In the genomic region with DNA sequence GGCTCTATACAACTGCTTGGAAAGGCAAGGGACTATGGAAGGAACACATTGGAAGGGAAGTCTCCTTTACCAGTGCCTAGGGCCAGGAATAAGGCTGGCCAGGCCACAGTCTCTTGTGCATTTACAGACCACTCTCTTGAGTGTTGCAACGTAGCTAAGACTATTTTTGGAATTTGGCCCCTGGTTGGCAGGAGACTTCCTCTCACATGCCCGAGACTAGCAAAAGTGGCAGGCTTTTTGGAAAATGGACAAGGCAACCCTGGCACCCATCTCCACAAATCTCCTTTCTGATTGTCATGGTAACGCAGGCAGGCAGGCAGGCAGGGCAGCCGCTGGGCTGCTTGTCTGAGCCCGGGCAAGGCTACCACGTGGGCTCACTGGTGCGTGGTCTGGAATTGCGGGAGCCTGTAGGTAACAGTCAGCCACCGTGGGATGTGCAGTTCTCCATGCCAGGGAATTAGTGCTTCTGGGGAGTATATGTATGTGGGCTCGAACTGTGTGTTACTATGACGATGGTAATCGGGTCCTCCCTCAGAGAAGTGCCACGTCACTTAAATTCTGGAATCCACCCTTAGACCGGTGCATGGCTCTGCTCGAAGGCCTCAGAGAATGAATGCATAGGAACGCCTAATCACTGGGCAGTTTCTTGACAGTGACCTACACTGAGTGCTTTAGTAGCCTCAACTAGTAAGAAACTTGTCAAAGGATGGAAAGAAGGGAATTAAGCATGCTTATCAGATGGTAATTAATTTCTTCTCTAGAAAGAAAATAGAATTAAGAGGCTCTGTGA, we compare ENCODE assay signal across 9 mouse cellular contexts. TPM values are rescaled to one million over a fixed set of nuclear protein-coding genes. Genes with fewer than 3 reads are reported as not detected.
DNase-seq lines count a peak whose midpoint lies in the region; ATAC-seq lines count a peak whose summit lies in the region.
"Had no signal": no experiment of that assay in that cellular context is flagged by ENCODE, and none has a peak within 500 bp of the region (broad histone marks: within the 10 kb centered on the region; RNA-seq: fewer than 3 reads in every experiment).

No protein-coding gene starts in this region.

- no peaks in the 10 kb centered on the region for H3K4me1 ChIP-seq in hindbrain, embryonic 11.5 days (replicated peaks; ENCODE audit: control insufficient read depth, insufficient read depth, low read length)
- H3K4me1 ChIP-seq in hindbrain, embryonic 10.5 days (replicated peaks) = peaks cover 7% of the 10 kb centered on the region
- H3K4me1 ChIP-seq in forebrain, embryonic 13.5 days = peaks cover 34% of the 10 kb centered on the region
- peaks cover 7% of the 10 kb centered on the region for H3K4me1 ChIP-seq in neural tube, embryonic 15.5 days
- no peaks in the 10 kb centered on the region for H3K4me1 ChIP-seq in heart, embryonic 11.5 days (ENCODE audit: control insufficient read depth, insufficient read depth, low read length)
- H3K4me1 ChIP-seq in liver, embryonic 11.5 days (replicated peaks; ENCODE audit: control insufficient read depth, insufficient read depth, low read length) = no peaks in the 10 kb centered on the region

- peak; percentile 85; the same call in 1 of the 2 replicates for ATAC-seq in hindbrain, embryonic 11.5 days (ENCODE audit: low FRiP score)
- ATAC-seq in forebrain, embryonic 13.5 days = peak; percentile 86
- peak; percentile 89 for ATAC-seq in neural tube, embryonic 15.5 days (ENCODE audit: low FRiP score)
- ATAC-seq in heart, embryonic 11.5 days (replicated peaks; ENCODE audit: insufficient number of reproducible peaks, low FRiP score, low TSS enrichment) = no peak
- no peak for ATAC-seq in liver, embryonic 11.5 days (replicated peaks; ENCODE audit: low FRiP score)
- ATAC-seq in monocyte, adult 5-6 weeks (replicated peaks; ENCODE audit: insufficient number of reproducible peaks, low FRiP score, low TSS enrichment, poor library complexity, severe bottlenecking) = no peak

- WGBS in hindbrain, embryonic 11.5 days = 60% methylated on average over 16 of the region's 16 CpGs
- 60% methylated on average over 16 of the region's 16 CpGs for WGBS in hindbrain, embryonic 10.5 days
- WGBS in forebrain, embryonic 13.5 days = 28% methylated on average over 16 of the region's 16 CpGs
- WGBS in neural tube, embryonic 15.5 days = 31% methylated on average over 16 of the region's 16 CpGs
- 70% methylated on average over 16 of the region's 16 CpGs for WGBS in heart, embryonic 11.5 days (ENCODE audit: insufficient replicate concordance)
- WGBS in liver, embryonic 11.5 days = 76% methylated on average over 16 of the region's 16 CpGs

- H3K4me2 ChIP-seq in hindbrain, embryonic 11.5 days (replicated peaks; ENCODE audit: low read depth, low read length) = no peak overlapping the region
- peak overlapping the region; percentile 32 for H3K4me2 ChIP-seq in forebrain, embryonic 13.5 days
- H3K4me2 ChIP-seq in neural tube, embryonic 15.5 days = peak overlapping the region; percentile 34
- no peak overlapping the region for H3K4me2 ChIP-seq in heart, embryonic 11.5 days
- no peak overlapping the region for H3K4me2 ChIP-seq in liver, embryonic 11.5 days

- H3K9me3 ChIP-seq in hindbrain, embryonic 11.5 days (ENCODE audit: control insufficient read depth, low read length) = no peaks in the 10 kb centered on the region
- H3K9me3 ChIP-seq in hindbrain, embryonic 10.5 days = no peaks in the 10 kb centered on the region
- no peaks in the 10 kb centered on the region for H3K9me3 ChIP-seq in forebrain, embryonic 13.5 days (replicated peaks)
- H3K9me3 ChIP-seq in neural tube, embryonic 15.5 days (replicated peaks) = no peaks in the 10 kb centered on the region
- no peaks in the 10 kb centered on the region for H3K9me3 ChIP-seq in heart, embryonic 11.5 days (replicated peaks; ENCODE audit: control insufficient read depth, low read length)
- no peaks in the 10 kb centered on the region for H3K9me3 ChIP-seq in liver, embryonic 11.5 days (ENCODE audit: control insufficient read depth, low read length)

- H3K27me3 ChIP-seq in hindbrain, embryonic 11.5 days (ENCODE audit: control insufficient read depth, insufficient read depth, low read length) = no peaks in the 10 kb centered on the region
- H3K27me3 ChIP-seq in hindbrain, embryonic 10.5 days (ENCODE audit: insufficient read depth, poor library complexity, severe bottlenecking) = no peaks in the 10 kb centered on the region
- no peaks in the 10 kb centered on the region for H3K27me3 ChIP-seq in forebrain, embryonic 13.5 days
- no peaks in the 10 kb centered on the region for H3K27me3 ChIP-seq in neural tube, embryonic 15.5 days (replicated peaks)
- no peaks in the 10 kb centered on the region for H3K27me3 ChIP-seq in heart, embryonic 11.5 days (ENCODE audit: control insufficient read depth, insufficient read depth, low read length)
- no peaks in the 10 kb centered on the region for H3K27me3 ChIP-seq in liver, embryonic 11.5 days (replicated peaks; ENCODE audit: control insufficient read depth, insufficient read depth, low read length)

- peak; percentile 13 for DNase-seq in hindbrain, embryonic 11.5 days (ENCODE audit: low spot score)
- DNase-seq in hindbrain, embryonic 10.5 days (ENCODE audit: low spot score) = no peak
- peak; percentile 68 to 79 for DNase-seq in layer of hippocampus, postnatal 10 days (ENCODE audit: low spot score in 2 of 2)
- no peak for DNase-seq in liver, embryonic 11.5 days (ENCODE audit: low spot score)

- H3K4me3 ChIP-seq in hindbrain, embryonic 11.5 days (ENCODE audit: low read depth, low read length) = no peak overlapping the region
- H3K4me3 ChIP-seq in hindbrain, embryonic 10.5 days = no peak overlapping the region
- H3K4me3 ChIP-seq in forebrain, embryonic 13.5 days = no peak overlapping the region
- H3K4me3 ChIP-seq in neural tube, embryonic 15.5 days (replicated peaks) = no peak overlapping the region
- no peak overlapping the region for H3K4me3 ChIP-seq in heart, embryonic 11.5 days (ENCODE audit: low read depth, low read length)
- no peak overlapping the region for H3K4me3 ChIP-seq in liver, embryonic 11.5 days (ENCODE audit: low read depth, low read length)

- H3K9ac ChIP-seq in hindbrain, embryonic 11.5 days (ENCODE audit: low read depth, low read length) = no peak overlapping the region; the same call in 1 of the 2 replicates
- no peak overlapping the region for H3K9ac ChIP-seq in forebrain, embryonic 13.5 days
- H3K9ac ChIP-seq in neural tube, embryonic 15.5 days (replicated peaks) = no peak overlapping the region
- H3K9ac ChIP-seq in heart, embryonic 11.5 days (ENCODE audit: low read depth, low read length) = no peak overlapping the region
- H3K9ac ChIP-seq in liver, embryonic 11.5 days (ENCODE audit: low read depth, low read length) = no peak overlapping the region
- H3K9ac ChIP-seq: liver, embryonic 14.5 days had no signal

- H3K36me3 ChIP-seq in hindbrain, embryonic 11.5 days (ENCODE audit: control insufficient read depth, insufficient read depth, low read length) = no peaks in the 10 kb centered on the region
- H3K36me3 ChIP-seq in hindbrain, embryonic 10.5 days = no peaks in the 10 kb centered on the region
- H3K36me3 ChIP-seq in forebrain, embryonic 13.5 days (ENCODE audit: poor library complexity, severe bottlenecking) = no peaks in the 10 kb centered on the region
- no peaks in the 10 kb centered on the region for H3K36me3 ChIP-seq in neural tube, embryonic 15.5 days
- H3K36me3 ChIP-seq in heart, embryonic 11.5 days (ENCODE audit: control insufficient read depth, insufficient read depth, low read length) = no peaks in the 10 kb centered on the region
- H3K36me3 ChIP-seq in liver, embryonic 11.5 days (ENCODE audit: control insufficient read depth, insufficient read depth, low read length) = no peaks in the 10 kb centered on the region

- no peak overlapping the region for H3K27ac ChIP-seq in hindbrain, embryonic 11.5 days (ENCODE audit: low read depth, low read length)
- H3K27ac ChIP-seq in hindbrain, embryonic 10.5 days = no peak overlapping the region
- H3K27ac ChIP-seq in forebrain, embryonic 13.5 days = no peak overlapping the region
- no peak overlapping the region for H3K27ac ChIP-seq in neural tube, embryonic 15.5 days (replicated peaks)
- no peak overlapping the region for H3K27ac ChIP-seq in heart, embryonic 11.5 days (ENCODE audit: low read depth, low read length)
- no peak overlapping the region for H3K27ac ChIP-seq in liver, embryonic 11.5 days (ENCODE audit: low read depth, low read length)
- H3K27ac ChIP-seq: liver, embryonic 14.5 days had no signal

RNA-seq across cellular contexts. Expression of gene Lrrtm1, which starts 19.4 kb away (rescaled TPM):
- polyA plus RNA-seq in hindbrain, embryonic 11.5 days (2014; fragmentation: Nextera tagmentation; extraction: Ambion mirVana) = 8.6 and 9.9 TPM in 2 replicates
- polyA plus RNA-seq in hindbrain, embryonic 10.5 days (2016; fragmentation: Nextera tagmentation; extraction: Ambion mirVana) = 8.9 and 11.6 TPM in 2 replicates
- 23.9 and 25.2 TPM in 2 replicates for polyA plus RNA-seq in forebrain, embryonic 13.5 days (2015; fragmentation: Nextera tagmentation; extraction: Ambion mirVana)
- 100 to 1,000 TPM in 1 of 2 experiments, 10 to 100 TPM in 1; 99.3 to 111 TPM for total RNA-seq in layer of hippocampus, postnatal 10 days (2021)
- 52.5 and 66.3 TPM in 2 replicates for polyA plus RNA-seq in neural tube, embryonic 15.5 days (2015; fragmentation: Nextera tagmentation; extraction: Ambion mirVana)
- polyA plus RNA-seq in heart, embryonic 11.5 days (2014; fragmentation: Nextera tagmentation; extraction: Ambion mirVana) = 0.49 and 0.69 TPM in 2 replicates
- polyA plus RNA-seq in liver, embryonic 11.5 days (2014; fragmentation: Nextera tagmentation; extraction: Ambion mirVana) = 0.56 and 0.86 TPM in 2 replicates
- not detected in 3 replicates for total RNA-seq in monocyte, adult 5-6 weeks (2017)

Comparison
In these comparisons a context has a peak if more than half of its experiments do, and no peak if none do; other contexts are left out.
1. DNase-seq: peak in hindbrain, embryonic 11.5 days (single experiment) and layer of hippocampus, postnatal 10 days (2 of 2); none in hindbrain, embryonic 10.5 days (single experiment) and liver, embryonic 11.5 days (single experiment).
2. ATAC-seq: peak in hindbrain, embryonic 11.5 days (single experiment), forebrain, embryonic 13.5 days (single experiment) and neural tube, embryonic 15.5 days (single experiment); none in heart, embryonic 11.5 days (single experiment), liver, embryonic 11.5 days (single experiment) and monocyte, adult 5-6 weeks (single experiment).
3. H3K4me2 ChIP-seq: peak in forebrain, embryonic 13.5 days (single experiment) and neural tube, embryonic 15.5 days (single experiment); none in hindbrain, embryonic 11.5 days (single experiment), heart, embryonic 11.5 days (single experiment) and liver, embryonic 11.5 days (single experiment).